Mouse (Mus musculus): ENCODE results near the gene Nceh1.
"Not testable (repeated sequence)": the region's sequence is repeated elsewhere in the genome, so short reads cannot be mapped to it uniquely, and the experiment has no call there.

Nceh1 gene

GRCm38 (mm10) chr3:27228530-27229309 is 46.0 kb downstream of the Nceh1 start:
- no peak for DNase-seq (ENCODE audit: low read depth, low spot score)

GRCm38 (mm10) chr3:27233361-27233760 is 50.6 kb downstream of the Nceh1 start:
- DNase-seq (ENCODE audit: low read depth, low spot score): no peak

- no peak for DNase-seq (ENCODE audit: low read depth, low spot score)
These were observed 51.1 kb downstream of the Nceh1 start for GRCm38 (mm10) chr3:27233841-27234240.

- DNase-seq (ENCODE audit: low read depth, low spot score): no peak
These were observed 52.2 kb downstream of the Nceh1 start for GRCm38 (mm10) chr3:27234976-27235375.

GRCm38 (mm10) chr3:27237226-27237625 is 54.5 kb downstream of the Nceh1 start:
- peak; percentile 22 for DNase-seq (ENCODE audit: low read depth, low spot score)

- no peak for DNase-seq (ENCODE audit: low read depth, low spot score)
These were observed 55.8 kb downstream of the Nceh1 start for GRCm38 (mm10) chr3:27238563-27238962.

GRCm38 (mm10) chr3:27239568-27239967 is 56.8 kb downstream of the Nceh1 start:
- no peak for DNase-seq (ENCODE audit: low read depth, low spot score)

- no peak for DNase-seq (ENCODE audit: low read depth, low spot score)
These were observed 59.1 kb downstream of the Nceh1 start for GRCm38 (mm10) chr3:27241864-27242263.

- no peak for DNase-seq (ENCODE audit: low read depth, low spot score)
These were observed 63.4 kb downstream of the Nceh1 start for GRCm38 (mm10) chr3:27246166-27246565.

- no peak for DNase-seq (ENCODE audit: low read depth, low spot score)
These were observed 65.0 kb downstream of the Nceh1 start for GRCm38 (mm10) chr3:27247785-27248184.

- DNase-seq (ENCODE audit: low read depth, low spot score): no peak
These were observed 66.3 kb downstream of the Nceh1 start for GRCm38 (mm10) chr3:27249030-27249429.

- no peak for DNase-seq (ENCODE audit: low read depth, low spot score)
These were observed 68.2 kb downstream of the Nceh1 start for GRCm38 (mm10) chr3:27250936-27251335.

GRCm38 (mm10) chr3:27258461-27258860 is 75.7 kb downstream of the Nceh1 start:
- no peak for DNase-seq (ENCODE audit: low read depth, low spot score)

- no peak for DNase-seq (ENCODE audit: low read depth, low spot score)
These were observed 77.6 kb downstream of the Nceh1 start for GRCm38 (mm10) chr3:27260393-27260792.

- DNase-seq (ENCODE audit: low read depth, low spot score): no peak
These were observed 84.6 kb downstream of the Nceh1 start for GRCm38 (mm10) chr3:27267327-27267726.

- no peak for DNase-seq (ENCODE audit: low read depth, low spot score)
These were observed 85.1 kb downstream of the Nceh1 start for GRCm38 (mm10) chr3:27267887-27268286.

GRCm38 (mm10) chr3:27269151-27269550 is 86.4 kb downstream of the Nceh1 start:
- no peak for DNase-seq (ENCODE audit: low read depth, low spot score)

- DNase-seq (ENCODE audit: low read depth, low spot score): no peak
These were observed 87.6 kb downstream of the Nceh1 start for GRCm38 (mm10) chr3:27270160-27270962.

- DNase-seq (ENCODE audit: low read depth, low spot score): no peak
These were observed 90.4 kb downstream of the Nceh1 start for GRCm38 (mm10) chr3:27272926-27273745.

GRCm38 (mm10) chr3:27279286-27279925 is 96.6 kb downstream of the Nceh1 start:
- DNase-seq (ENCODE audit: low read depth, low spot score): not testable (repeated sequence)

- DNase-seq (ENCODE audit: low read depth, low spot score): no peak
These were observed 97.5 kb downstream of the Nceh1 start for GRCm38 (mm10) chr3:27280280-27280749.

Measured in retina, adult 2 months (tissue).